Mouse (Mus musculus): ENCODE measurements at regions not wholly inside any gene's neighbourhood (a gene's known extent, or its start where the extent isn't known, plus 50 kb on each side); places are given as distances from the start of the nearest gene placed in this dataset.

DNA sequence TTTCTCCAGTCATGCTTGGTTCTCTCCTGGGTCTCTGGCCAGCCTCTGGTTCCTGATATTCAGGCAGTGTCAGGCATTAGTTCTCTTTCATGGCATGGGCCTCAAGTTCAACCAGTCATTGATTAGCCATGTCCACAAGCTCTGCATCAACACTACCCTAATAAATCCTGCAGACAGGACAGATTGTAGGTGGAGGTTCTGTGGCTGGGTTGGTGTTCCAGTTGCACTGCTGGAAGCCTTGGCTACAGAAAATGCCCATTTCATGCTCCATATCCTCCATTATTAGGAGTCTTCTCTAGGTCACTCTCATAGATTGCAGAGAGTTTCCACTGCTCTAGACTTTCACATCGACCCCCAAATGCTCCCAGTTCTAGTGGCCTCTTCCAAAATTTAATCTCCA, 757.4 kb downstream of the Utrn start:
- TF ChIP-seq CTCF (IDR thresholded peaks at IDR 0.05; ENCODE audit: low read depth) (no peak), EP300 (IDR thresholded peaks at IDR 0.05; ENCODE audit: low read depth) (no peak)
